Mouse (Mus musculus) small intestine, adult 2 months (tissue): Measurements from ENCODE around the gene Msi1.

ENCODE experiments used
- CTCF ChIP-seq: fragments of 200-500 bp; IDR thresholded peaks from 2 replicates; pipeline ENCODE4 v1.5.1; 2012; ENCODE audit warnings: low read depth, mild to moderate bottlenecking, control low read depth, inconsistent platforms, low read length, moderate library complexity, mixed read lengths; ENCODE audit not compliant: insufficient replicate concordance, insufficient read length; ENCODE audit errors: extremely low read depth
- POLR2A ChIP-seq: fragments of 200-500 bp; IDR thresholded peaks from 2 replicates; pipeline ENCODE4 v1.6.1; 2012; ENCODE audit warnings: low read depth, mild to moderate bottlenecking, control low read depth, inconsistent platforms, low read length, moderate library complexity

DNA sequence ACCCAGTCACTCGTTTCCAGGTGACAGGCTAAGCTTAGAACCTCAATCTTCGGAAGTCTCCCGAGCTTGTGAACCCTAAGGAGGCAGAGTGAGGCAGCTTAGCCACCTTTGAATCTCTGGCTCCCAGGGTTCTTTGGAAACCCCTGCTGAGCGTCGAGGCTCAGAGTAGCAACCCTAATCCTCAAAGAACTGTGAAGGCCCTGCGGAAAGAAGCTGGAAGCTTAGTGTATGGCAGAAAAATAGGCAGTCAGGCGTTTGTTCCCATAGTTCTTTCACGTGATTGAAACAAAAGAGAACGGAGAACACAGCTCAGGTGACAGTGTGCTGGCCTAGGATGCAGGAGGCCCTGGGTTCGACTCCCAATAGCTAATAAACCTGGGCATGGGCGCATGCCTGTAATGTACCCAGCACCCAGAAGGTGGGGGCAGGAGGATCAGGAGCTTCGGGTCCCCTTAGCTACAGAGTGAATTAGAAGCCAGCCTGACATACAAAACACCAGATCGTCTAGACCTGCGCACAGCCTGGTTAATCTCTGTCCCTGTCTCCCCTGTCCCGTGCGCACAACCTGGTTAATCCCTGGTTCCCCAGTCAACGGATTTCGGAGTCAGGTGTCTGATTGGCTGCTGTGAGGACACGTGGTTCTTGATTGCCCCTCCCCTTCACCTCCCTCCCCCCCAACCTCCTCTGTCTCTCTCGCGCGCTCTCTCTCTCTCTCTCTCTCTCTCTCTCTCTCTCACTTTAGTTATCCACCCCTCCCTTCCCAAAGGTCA, 46.1 kb downstream of the Msi1 start:
- TF ChIP-seq CTCF (no peak), POLR2A (no peak)
